In the genomic region with DNA sequence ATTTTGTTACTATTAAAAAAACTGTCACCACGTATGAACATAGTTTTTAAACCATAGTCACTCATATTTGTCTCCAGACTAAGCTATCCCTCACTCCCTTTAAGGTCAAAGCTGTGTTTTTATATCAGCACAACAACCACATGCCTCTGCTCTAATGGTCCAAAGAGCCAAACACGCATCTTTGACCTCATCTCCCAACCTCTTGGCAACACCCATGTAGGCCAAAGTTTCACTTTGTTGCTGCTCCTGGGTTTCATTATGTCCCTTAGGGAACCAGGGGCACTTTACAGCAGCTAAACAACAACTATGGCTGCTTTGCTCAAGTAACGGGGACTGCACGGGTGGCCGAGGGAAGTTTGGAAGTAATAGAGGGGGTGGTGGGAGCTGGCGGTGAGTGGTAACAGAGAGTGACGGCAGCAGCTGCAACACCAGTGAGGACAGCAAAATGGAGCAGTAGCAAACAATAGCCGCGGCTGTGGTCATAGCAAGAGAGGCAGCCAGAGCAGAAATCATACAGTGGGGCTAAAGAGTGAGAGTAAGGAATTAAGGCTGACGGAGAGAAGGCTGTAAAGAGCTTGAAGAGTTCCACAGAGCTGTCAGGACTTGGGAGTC, we compare ENCODE assay signal across 20 mouse cellular contexts. TPM values are rescaled to one million over a fixed set of nuclear protein-coding genes. Genes with fewer than 3 reads are reported as not detected.
"Had no signal": no experiment of that assay in that cellular context is flagged by ENCODE, and none has a peak within 500 bp of the region (broad histone marks: within the 10 kb centered on the region; RNA-seq: fewer than 3 reads in every experiment).

No protein-coding gene starts in this region.

- H3K4me2 ChIP-seq: intestine, embryonic 15.5 days; liver, embryonic 11.5 days; lung, embryonic 15.5 days; midbrain, embryonic 13.5 days had no signal

- ATAC-seq: intestine, embryonic 15.5 days; midbrain, embryonic 13.5 days; midbrain, embryonic 16.5 days had no signal

- DNase-seq: kidney, adult 18-20 months; layer of hippocampus, adult 9-11 months; lung, adult 18-20 months; lung, postnatal 10 days; lung, postnatal 36 days; retina, postnatal 1 day; right cerebral cortex, postnatal 25 days; thymus, postnatal 25 days had no signal

- H3K27ac ChIP-seq: intestine, embryonic 15.5 days; kidney, postnatal 0 days; layer of hippocampus, adult 2 months; liver, embryonic 14.5 days; lung, embryonic 15.5 days; midbrain, embryonic 10.5 days; midbrain, embryonic 13.5 days had no signal

- H3K4me3 ChIP-seq: intestine, embryonic 15.5 days; layer of hippocampus, adult 2 months; lung, embryonic 15.5 days; megakaryocyte, embryonic 14.5 days; midbrain, embryonic 10.5 days; midbrain, embryonic 13.5 days had no signal

- H3K27me3 ChIP-seq: intestine, embryonic 15.5 days; lung, embryonic 15.5 days; megakaryocyte, embryonic 14.5 days had no signal

- H3K9ac ChIP-seq: intestine, embryonic 15.5 days; liver, embryonic 14.5 days; lung, embryonic 15.5 days; midbrain, embryonic 13.5 days had no signal

- H3K9me3 ChIP-seq: intestine, embryonic 15.5 days; lung, embryonic 15.5 days; megakaryocyte, embryonic 14.5 days; midbrain, embryonic 10.5 days; midbrain, embryonic 13.5 days had no signal

RNA-seq across cellular contexts. Expression of gene Cpz, which starts 51.0 kb away (rescaled TPM):
- total RNA-seq: layer of hippocampus, adult 2 months; monocyte, adult 5-6 weeks had no signal
- polyA plus RNA-seq: neural tube, embryonic 14.5 days had no signal
